Mouse (Mus musculus): Measurements from ENCODE around the gene Gpam. TPM values are rescaled to one million over a fixed set of nuclear protein-coding genes. Genes with fewer than 3 reads are reported as not detected.
A peak's percentile ranks its signal among the peaks of the same experiment; 100 is the strongest.

Gpam gene
- polyA plus RNA-seq, 1 experiment from 2014 or later, result 29.4 TPM

DNA sequence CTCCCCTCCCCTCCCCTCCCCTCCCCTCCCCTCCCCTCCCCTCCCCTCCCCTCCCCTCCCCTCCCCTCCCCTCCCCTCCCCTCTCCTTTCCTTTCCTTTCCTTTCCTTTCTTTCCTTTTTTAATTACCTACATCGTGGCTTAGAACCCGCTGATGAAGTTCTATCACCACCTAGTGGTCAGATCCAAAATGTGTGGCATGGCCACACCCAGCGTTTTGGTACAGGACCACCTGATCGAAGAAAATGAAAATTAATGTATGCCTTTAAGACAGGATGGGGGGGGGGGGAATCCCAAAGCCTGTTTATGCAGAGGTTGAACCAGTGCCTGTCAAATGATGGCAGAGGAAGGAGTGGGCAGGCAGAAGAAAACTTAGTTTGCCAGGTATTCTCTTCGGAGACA lies 65.1 kb downstream of the Gpam start:
- Histone ChIP-seq H3K36me3 (ENCODE audit: insufficient read depth) (peaks cover 13% of the 10 kb centered on the region), H3K27ac (ENCODE audit: low read depth) (no peak overlapping the region), H3K4me2 (no peak overlapping the region), H3K9ac (no peak overlapping the region), H3K27me3 (ENCODE audit: insufficient read depth, low read length) (no peaks in the 10 kb centered on the region), H3K4me3 (ENCODE audit: low read depth, low read length) (no peak overlapping the region), H3K4me1 (ENCODE audit: insufficient read depth) (no peaks in the 10 kb centered on the region), H3K9me3 (ENCODE audit: low read depth, low read length) (no peaks in the 10 kb centered on the region)
- 24% methylated on average over 5 of the region's 5 CpGs for WGBS
- ATAC-seq (ENCODE audit: insufficient read depth) (0 out of 2 replicates have a peak, but pooled peaks have one; percentile 2), DNase-seq (peak; percentile 91)
- peak; percentile 80 for TF ChIP-seq CTCF (IDR thresholded peaks at IDR 0.05; ENCODE audit: low read depth)

DNA sequence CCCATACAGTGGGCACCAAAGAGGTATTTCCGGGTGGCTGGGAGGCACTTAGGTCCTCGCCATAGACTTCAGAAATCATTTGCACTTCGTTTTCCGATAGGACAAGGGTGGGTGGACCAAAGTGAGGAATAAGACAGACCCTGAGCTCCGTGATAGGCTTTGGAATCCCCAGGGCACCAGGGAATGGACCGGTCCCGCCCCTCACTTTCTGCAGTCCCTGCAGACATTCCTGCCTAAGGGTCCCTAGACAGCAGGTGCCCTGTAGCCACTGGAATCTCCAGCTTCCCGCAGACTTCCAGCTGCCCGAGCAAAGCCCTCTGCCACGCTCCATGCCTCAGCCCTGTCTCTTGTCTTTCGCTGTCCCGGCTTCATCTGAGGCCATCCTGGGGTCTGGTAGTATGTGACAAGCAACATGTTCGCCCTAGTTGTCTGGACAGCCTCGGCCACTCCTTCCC lies 65.6 kb downstream of the Gpam start:
- H3K27me3 ChIP-seq (ENCODE audit: insufficient read depth, low read length), result no peaks in the 10 kb centered on the region
- 0 out of 2 replicates have a peak overlapping the region, but pooled peaks have one; percentile 9 for H3K4me3 ChIP-seq (ENCODE audit: low read depth, low read length)
- 10% methylated on average over 14 of the region's 14 CpGs for WGBS
- peak overlapping the region; percentile 57 for H3K4me2 ChIP-seq
- DNase-seq (peak; percentile 22), ATAC-seq (ENCODE audit: insufficient read depth) (peak; percentile 22; the same call in 1 of the 2 replicates)
- H3K36me3 ChIP-seq (ENCODE audit: insufficient read depth), result peaks cover 9% of the 10 kb centered on the region
- no peak overlapping the region for H3K9ac ChIP-seq
- TF ChIP-seq CTCF (IDR thresholded peaks at IDR 0.05; ENCODE audit: low read depth), result no peak
- H3K27ac ChIP-seq (ENCODE audit: low read depth), result no peak overlapping the region
- H3K9me3 ChIP-seq (ENCODE audit: low read depth, low read length), result no peaks in the 10 kb centered on the region
- no peaks in the 10 kb centered on the region for H3K4me1 ChIP-seq (ENCODE audit: insufficient read depth)

DNA sequence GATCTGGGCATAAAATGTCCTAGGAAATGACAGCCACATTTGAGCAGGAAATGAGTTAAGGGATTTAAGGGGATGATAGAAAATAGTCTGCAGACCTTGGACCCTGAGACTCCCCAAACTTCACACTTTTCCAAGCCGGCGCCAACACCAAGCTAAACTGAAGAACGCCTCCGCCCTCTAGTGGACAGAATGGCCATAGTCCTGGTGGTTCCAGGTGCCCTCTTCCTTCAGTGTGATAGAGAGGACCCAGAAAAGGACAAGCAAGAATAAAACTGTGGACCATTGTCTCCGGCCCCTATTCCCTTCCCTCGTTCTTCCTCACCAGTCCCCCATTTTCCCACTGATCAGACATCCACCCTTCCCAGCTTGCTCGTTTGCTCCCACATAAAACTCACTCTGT lies 66.1 kb downstream of the Gpam start:
- 8% methylated on average over 7 of the region's 7 CpGs for WGBS
- H3K4me3 ChIP-seq (ENCODE audit: low read depth, low read length), result no peak overlapping the region
- no peaks in the 10 kb centered on the region for H3K27me3 ChIP-seq (ENCODE audit: insufficient read depth, low read length)
- peaks cover 4% of the 10 kb centered on the region for H3K36me3 ChIP-seq (ENCODE audit: insufficient read depth)
- H3K4me2 ChIP-seq, result peak overlapping the region; percentile 57
- peak; percentile 95 for TF ChIP-seq CTCF (IDR thresholded peaks at IDR 0.05; ENCODE audit: low read depth)
- H3K9ac ChIP-seq, result no peak overlapping the region
- DNase-seq (peak; percentile 89), ATAC-seq (ENCODE audit: insufficient read depth) (peak; percentile 22; the same call in 1 of the 2 replicates)
- H3K9me3 ChIP-seq (ENCODE audit: low read depth, low read length), result no peaks in the 10 kb centered on the region
- no peaks in the 10 kb centered on the region for H3K4me1 ChIP-seq (ENCODE audit: insufficient read depth)
- no peak overlapping the region for H3K27ac ChIP-seq (ENCODE audit: low read depth)

DNA sequence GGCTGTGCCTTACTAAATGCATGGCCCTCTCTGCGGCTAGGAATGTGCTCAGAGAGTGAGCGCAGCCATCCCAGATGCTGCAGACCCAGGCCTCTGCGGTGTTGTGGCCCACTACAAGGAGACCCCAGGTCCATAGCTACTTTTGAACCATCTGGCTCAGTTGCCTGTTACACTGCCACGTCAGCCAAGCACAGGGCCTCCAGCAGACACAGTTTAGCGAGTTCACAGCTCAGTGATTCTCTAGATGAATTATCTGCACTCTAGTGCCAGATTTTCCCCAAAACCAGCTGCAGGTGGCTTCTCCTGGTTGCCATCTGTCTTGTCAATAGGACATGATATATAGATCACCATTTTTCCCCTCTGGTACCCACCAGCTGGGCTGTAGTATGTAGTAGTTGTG lies 69.6 kb downstream of the Gpam start:
- no peak overlapping the region for H3K4me3 ChIP-seq (ENCODE audit: low read depth, low read length)
- H3K9me3 ChIP-seq (ENCODE audit: low read depth, low read length), result no peaks in the 10 kb centered on the region
- DNase-seq, result no peak
- TF ChIP-seq CTCF (IDR thresholded peaks at IDR 0.05; ENCODE audit: low read depth), result no peak
- WGBS, result 68% methylated on average over 5 of the region's 5 CpGs
- no peak overlapping the region for H3K9ac ChIP-seq
- ATAC-seq (ENCODE audit: insufficient read depth), result no peak
- H3K27me3 ChIP-seq (ENCODE audit: insufficient read depth, low read length), result no peaks in the 10 kb centered on the region
- H3K36me3 ChIP-seq (ENCODE audit: insufficient read depth), result no peaks in the 10 kb centered on the region
- no peaks in the 10 kb centered on the region for H3K4me1 ChIP-seq (ENCODE audit: insufficient read depth)
- H3K4me2 ChIP-seq, result no peak overlapping the region
- H3K27ac ChIP-seq (ENCODE audit: low read depth), result no peak overlapping the region

DNA sequence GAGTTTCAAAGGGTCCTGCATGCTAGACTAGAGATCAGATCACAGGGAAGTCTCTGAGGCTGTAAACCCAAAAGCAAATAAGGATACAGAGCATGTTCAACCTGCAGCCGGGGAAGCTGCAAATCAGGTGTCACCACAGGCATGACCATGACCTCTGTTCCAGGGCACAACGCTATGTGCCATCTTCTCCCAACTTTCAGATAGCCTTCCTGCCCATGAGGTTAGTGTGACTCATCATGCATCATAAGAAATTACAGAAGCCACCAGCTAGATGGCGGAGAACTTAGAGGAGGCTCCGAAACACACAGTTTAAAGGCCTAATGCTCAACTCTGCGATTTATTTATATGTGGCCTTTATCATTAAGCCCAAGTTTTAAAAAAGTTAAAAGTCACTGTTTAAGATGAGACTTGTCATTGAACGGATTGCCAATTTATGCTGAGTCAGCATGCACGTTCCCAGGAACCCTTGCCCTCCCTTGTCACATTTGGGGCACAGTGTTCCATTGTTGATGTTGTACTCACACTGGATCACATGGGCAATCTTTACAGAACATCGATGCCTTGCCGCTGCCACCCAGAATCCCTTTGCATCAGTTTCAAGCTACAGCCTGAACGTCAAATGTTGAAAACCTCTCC lies 71.3 kb downstream of the Gpam start:
- no peaks in the 10 kb centered on the region for H3K27me3 ChIP-seq (ENCODE audit: insufficient read depth, low read length)
- DNase-seq (no peak), ATAC-seq (ENCODE audit: insufficient read depth) (no peak)
- no peaks in the 10 kb centered on the region for H3K9me3 ChIP-seq (ENCODE audit: low read depth, low read length)
- 83% methylated on average over 10 of the region's 10 CpGs for WGBS
- no peak overlapping the region for H3K4me3 ChIP-seq (ENCODE audit: low read depth, low read length)
- no peak overlapping the region for H3K27ac ChIP-seq (ENCODE audit: low read depth)
- H3K4me1 ChIP-seq (ENCODE audit: insufficient read depth), result no peaks in the 10 kb centered on the region
- H3K4me2 ChIP-seq, result no peak overlapping the region
- no peaks in the 10 kb centered on the region for H3K36me3 ChIP-seq (ENCODE audit: insufficient read depth)
- TF ChIP-seq CTCF (IDR thresholded peaks at IDR 0.05; ENCODE audit: low read depth), result no peak
- no peak overlapping the region for H3K9ac ChIP-seq

DNA sequence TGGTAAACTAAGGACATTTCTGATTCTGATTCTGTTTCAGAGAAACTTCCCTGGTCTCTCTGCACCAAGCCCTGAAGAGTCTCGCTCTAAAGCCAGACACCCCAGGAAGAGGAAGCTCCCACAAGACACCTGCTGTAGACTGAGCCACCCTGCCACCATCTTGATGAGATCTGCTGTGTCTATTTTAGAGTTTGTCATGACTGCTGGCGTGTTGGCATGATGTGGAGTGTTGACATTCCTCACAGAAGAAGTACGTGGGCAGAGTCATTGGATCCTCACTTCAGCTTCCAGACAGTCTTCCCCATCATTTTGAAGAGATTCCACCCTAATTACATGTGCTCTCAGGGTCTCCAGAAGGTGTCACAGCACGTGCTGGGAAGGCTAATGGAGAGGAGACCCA lies 73.9 kb downstream of the Gpam start:
- no peak for TF ChIP-seq CTCF (IDR thresholded peaks at IDR 0.05; ENCODE audit: low read depth)
- no peak overlapping the region for H3K9ac ChIP-seq
- H3K4me2 ChIP-seq, result no peak overlapping the region
- H3K36me3 ChIP-seq (ENCODE audit: insufficient read depth), result no peaks in the 10 kb centered on the region
- no peaks in the 10 kb centered on the region for H3K4me1 ChIP-seq (ENCODE audit: insufficient read depth)
- no peak for DNase-seq
- H3K4me3 ChIP-seq (ENCODE audit: low read depth, low read length), result no peak overlapping the region
- no peaks in the 10 kb centered on the region for H3K9me3 ChIP-seq (ENCODE audit: low read depth, low read length)
- no peak overlapping the region for H3K27ac ChIP-seq (ENCODE audit: low read depth)
- 46% methylated on average over 4 of the region's 4 CpGs for WGBS
- no peak for ATAC-seq (ENCODE audit: insufficient read depth)
- no peaks in the 10 kb centered on the region for H3K27me3 ChIP-seq (ENCODE audit: insufficient read depth, low read length)

DNA sequence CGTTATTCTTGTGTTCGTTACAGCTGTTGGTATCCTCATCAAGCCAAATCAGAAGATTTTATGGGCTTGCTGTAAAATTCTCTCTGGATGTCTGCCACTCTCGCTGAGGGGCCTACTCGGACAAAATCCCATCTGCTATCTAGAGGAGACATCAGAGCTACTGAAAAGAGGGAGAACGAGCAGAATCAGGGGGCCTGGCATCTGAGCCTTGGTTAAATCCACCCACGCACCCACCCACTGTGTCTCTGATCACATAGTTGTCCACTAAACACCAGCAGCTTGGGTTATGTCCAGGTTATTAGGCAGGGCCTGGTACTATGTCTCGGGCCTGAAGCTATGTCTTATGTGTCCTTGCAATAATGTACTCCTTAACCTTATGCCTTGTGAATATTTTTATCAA lies 89.6 kb downstream of the Gpam start:
- ATAC-seq (ENCODE audit: insufficient read depth) (no peak), DNase-seq (no peak)
- no peaks in the 10 kb centered on the region for H3K9me3 ChIP-seq (ENCODE audit: low read depth, low read length)
- H3K27me3 ChIP-seq (ENCODE audit: insufficient read depth, low read length), result no peaks in the 10 kb centered on the region
- TF ChIP-seq CTCF (IDR thresholded peaks at IDR 0.05; ENCODE audit: low read depth), result no peak
- H3K36me3 ChIP-seq (ENCODE audit: insufficient read depth), result no peaks in the 10 kb centered on the region
- H3K9ac ChIP-seq, result no peak overlapping the region
- no peak overlapping the region for H3K4me3 ChIP-seq (ENCODE audit: low read depth, low read length)
- H3K4me1 ChIP-seq (ENCODE audit: insufficient read depth), result no peaks in the 10 kb centered on the region
- H3K4me2 ChIP-seq, result no peak overlapping the region
- no peak overlapping the region for H3K27ac ChIP-seq (ENCODE audit: low read depth)
- WGBS, result 76% methylated on average over 7 of the region's 7 CpGs

All from lung, embryonic 14.5 days (tissue).